Mouse (Mus musculus) spleen, adult 18-20 months (tissue): ENCODE measurements around the gene Sbno1.
"Not testable (repeated sequence)": the region's sequence is repeated elsewhere in the genome, so short reads cannot be mapped to it uniquely, and the experiment has no call there.

Source experiments
- DNase-seq, 2 experiments: peaks; one replicate each; pipeline ENCODE4 v3.0.0; 2022; ENCODE audit warnings: mixed read lengths in 2 of 2

Sbno1 gene

DNA sequence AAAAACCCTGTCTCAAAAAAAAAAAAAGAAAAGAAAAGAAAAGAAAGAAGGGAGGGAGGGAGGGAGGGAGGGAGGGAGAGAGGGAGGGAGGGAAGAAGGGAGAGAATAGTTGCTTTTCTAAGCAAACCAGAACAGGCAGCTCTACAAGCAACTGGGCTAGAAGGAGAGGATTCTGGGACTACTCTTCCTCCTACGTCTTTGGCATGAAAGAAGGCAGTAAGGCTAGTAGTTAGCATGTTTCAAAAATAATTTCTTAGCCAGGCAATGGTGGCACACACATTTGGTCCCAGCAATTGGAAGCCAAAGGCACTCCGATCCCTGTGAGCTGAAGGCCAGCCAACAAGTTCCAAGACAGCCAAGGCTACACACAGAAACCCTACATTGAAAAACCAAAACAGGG lies 60.0 kb downstream of the Sbno1 start:
- DNase-seq: no peak

- DNase-seq: no peak
These were observed 61.5 kb downstream of the Sbno1 start for GRCm38 (mm10) chr5:124364173-124364918.

DNA sequence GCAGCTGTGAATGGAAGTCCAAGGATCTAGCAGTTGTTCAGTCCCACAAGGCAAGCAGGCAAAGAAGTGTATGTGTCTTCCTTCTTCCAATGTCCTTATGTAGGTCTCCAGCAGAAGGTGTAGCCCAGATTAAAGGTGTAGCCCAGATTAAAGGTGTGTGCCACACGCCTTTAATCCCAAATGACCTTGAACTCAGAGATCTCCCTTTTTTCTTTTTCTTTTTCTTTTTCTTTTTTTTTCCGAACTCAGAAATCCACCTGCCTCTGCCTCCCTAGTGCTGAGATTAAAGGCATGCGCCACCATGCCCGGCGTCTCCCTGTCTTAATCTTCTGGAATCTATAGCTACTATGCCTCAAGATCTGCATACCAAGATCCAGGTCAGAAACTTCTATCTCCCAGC lies 62.8 kb downstream of the Sbno1 start, which contains the start of gene Cdk2ap1:
TSS of gene Cdk2ap1 (minus strand) at position 101 of the 400 bp plus-strand sequence.
- not testable (repeated sequence) for DNase-seq

GRCm38 (mm10) chr5:124359641-124360040 lies 66.2 kb downstream of the Sbno1 start:
- no peak for DNase-seq

DNA sequence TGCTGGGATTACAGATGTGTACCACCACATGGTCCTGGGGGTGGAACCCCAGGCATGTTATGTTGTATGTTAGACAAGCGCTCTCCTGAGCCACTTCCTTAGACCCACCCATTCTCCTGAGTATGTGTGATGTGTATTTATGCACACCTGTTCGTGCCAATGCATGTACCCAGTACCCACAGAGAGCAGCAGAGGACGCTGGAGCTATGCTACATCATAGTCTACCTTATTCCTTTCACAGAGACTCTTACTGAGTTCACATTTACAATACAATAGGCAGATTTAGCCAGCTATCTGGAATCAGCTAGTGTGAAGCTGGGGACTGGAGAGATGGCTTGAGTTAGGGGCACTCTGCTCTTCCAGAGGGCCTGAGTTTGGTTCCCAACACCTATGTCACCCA lies 69.1 kb downstream of the Sbno1 start:
- DNase-seq: no peak

- no peak for DNase-seq
These were observed 70.3 kb downstream of the Sbno1 start for GRCm38 (mm10) chr5:124355425-124355959.

- peak; percentile 41 to 52 for DNase-seq
These were observed 71.0 kb downstream of the Sbno1 start for GRCm38 (mm10) chr5:124354574-124355424.

- peak; percentile 49 to 56 for DNase-seq
These were observed 71.9 kb downstream of the Sbno1 start for GRCm38 (mm10) chr5:124353726-124354547.

DNA sequence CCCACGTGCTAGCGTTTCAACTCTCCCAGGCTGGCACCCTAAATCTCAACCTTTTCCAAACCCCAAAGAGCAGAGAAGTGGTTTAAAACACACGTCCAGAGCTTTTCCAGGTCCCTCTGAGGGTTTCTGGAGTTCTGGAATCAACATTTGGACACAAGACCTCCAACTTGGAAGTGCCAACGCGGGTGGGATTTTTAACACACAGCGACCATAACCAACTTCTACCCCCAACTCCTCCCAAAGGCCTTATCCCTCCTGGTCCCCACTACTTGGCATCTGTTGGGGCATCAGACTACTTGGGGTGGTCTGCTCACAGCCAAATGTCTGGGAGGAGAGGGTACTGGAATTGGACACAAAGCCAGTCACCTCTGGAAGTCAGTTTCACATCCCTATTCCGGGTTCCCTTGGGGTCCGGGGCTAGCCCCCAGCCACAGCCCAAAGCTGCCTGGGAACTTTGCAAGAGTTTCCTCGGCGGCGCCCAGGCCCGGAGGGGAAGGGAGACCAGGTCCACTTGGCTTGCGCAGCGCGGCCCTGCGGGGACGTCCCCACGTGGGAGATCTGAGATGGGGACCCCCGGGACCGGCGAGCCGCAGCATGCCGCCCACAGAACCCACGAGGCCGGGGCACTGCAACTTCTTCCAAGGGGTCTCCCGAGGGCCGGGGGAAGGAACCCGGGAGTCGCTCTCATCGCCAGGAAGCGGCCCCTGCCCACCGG lies 72.6 kb downstream of the Sbno1 start:
- peak; percentile 23 to 64 for DNase-seq

DNA sequence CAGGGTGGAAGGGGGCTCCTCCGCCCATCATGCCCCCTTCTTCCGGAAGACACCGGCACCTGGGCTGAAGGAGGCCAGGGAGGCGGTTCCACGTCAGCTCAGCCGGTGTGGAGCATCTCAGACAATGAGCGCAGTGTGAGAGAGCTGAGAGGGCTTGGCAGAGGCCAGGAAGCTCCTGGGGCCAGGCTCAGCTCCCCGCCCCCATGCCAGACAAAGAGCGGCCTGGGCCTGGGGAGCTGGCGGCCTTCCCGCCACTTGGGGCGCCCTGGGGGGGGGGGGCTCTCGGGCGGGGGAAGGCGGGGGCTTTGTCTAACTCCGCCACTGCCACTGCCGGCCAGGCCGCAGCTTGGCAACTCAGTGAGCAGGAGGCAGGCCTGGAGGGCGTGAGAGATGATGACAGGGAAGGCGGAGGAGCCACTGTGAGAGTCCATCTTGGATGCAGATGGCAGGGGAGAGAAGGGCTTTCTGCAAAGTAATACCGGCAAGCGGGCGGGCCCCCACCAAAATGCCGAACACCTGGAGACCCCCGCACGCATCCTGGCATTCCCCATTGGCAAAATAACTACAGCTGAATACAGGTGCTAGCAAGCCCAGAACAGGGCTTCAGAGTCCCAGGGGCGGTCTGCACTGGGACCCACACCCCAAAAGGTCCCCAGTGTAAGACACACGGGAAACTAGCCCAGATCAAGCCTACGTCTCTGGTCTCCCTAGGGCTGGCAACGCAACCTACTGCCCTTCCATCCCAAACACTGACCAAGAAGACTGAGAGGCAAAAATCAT lies 73.5 kb downstream of the Sbno1 start:
- peak; percentile 29 to 47 for DNase-seq

- DNase-seq: no peak
These were observed 74.2 kb downstream of the Sbno1 start for GRCm38 (mm10) chr5:124351604-124352003.

- peak; percentile 19 to 26 for DNase-seq
These were observed 74.7 kb downstream of the Sbno1 start for GRCm38 (mm10) chr5:124351111-124351560.

- no peak for DNase-seq
These were observed 75.5 kb downstream of the Sbno1 start for GRCm38 (mm10) chr5:124350350-124350749.

DNA sequence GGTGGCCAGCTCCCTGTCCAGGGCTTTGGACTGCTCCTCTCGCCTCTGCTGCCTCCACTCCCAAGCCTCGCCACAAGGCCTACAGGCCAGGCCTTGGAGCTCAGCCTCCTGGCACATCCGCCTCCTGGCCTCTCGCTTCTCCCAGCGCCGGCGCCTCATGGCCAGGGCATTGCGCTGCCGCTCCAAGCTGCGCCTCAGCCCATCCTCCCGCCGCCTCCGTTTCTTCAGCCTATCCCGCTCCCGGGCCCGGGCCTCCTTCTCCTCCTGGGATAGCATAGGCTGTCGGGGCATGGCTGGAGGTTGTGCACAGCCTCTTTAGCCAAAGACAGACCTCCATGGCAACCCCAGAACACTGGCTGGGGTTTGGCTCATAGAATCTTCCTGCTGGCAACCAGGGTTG lies 76.6 kb downstream of the Sbno1 start:
- no peak for DNase-seq

- no peak for DNase-seq
These were observed 82.9 kb downstream of the Sbno1 start for GRCm38 (mm10) chr5:124342897-124343296.

- DNase-seq: not testable (repeated sequence)
These were observed 84.0 kb downstream of the Sbno1 start for GRCm38 (mm10) chr5:124341753-124342339.

DNA sequence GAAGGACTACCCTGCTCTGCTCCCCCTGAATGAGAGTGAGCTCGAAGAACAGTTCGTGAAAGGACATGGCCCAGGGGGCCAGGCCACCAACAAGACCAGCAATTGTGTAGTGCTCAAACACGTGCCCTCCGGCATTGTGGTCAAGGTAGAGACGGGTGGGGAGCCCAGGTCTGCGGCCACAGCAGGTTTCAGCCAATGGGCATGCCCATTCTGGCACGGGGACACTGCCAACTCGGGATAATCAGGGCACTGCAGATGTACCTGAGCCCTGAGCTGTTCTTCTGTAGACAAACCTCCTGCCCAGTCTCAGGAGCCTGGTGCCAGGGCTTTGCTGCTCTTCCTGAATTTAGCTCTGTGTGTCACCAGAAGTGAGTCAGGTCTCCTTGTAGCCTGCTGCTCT lies 87.0 kb downstream of the Sbno1 start:
- DNase-seq: no peak

- DNase-seq: no peak
These were observed 87.9 kb downstream of the Sbno1 start for GRCm38 (mm10) chr5:124337909-124338308.

GRCm38 (mm10) chr5:124337103-124337502 lies 88.7 kb downstream of the Sbno1 start:
- no peak for DNase-seq

DNA sequence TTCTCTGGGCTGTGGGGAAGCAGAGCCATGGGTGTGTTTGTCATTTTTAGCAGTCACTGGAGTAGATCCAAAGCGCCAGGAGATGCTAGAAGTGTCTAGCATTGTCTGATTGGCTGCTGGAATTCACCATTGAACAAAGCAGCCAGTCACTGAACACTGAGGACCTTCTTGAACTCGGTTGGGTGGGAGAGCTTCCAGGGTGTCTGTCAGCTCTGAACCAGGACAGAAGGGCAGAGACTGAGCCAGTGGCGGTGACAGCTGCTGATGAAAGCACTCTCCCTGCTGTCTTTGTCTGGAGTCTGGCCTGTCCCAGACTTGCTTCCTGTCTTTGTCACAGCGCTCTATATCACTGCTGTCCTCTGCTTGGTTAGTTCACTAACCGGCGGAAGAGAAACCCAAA lies 91.4 kb downstream of the Sbno1 start:
- no peak for DNase-seq

DNA sequence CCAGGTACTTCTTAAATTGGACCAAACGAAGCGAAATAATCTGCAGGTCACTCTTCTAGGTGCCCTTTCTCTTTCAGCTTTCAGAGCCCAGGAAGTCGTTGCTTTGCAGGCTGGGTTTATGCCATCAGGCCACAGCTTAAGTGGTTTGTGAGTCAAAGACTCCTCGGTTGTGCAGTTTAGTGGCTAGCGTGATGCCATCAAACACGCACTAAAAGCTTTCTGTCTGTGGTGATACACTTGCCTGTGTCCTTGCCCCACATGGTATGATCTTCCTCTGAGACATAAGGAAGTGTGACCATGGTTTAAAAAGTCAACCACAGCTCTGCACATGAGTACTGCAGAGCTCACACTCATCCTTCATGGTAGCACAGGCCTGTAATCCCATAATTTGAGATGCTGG lies 95.7 kb downstream of the Sbno1 start:
- DNase-seq: no peak
